ENCODE assay signal across 11 mouse cellular contexts in the genomic region with DNA sequence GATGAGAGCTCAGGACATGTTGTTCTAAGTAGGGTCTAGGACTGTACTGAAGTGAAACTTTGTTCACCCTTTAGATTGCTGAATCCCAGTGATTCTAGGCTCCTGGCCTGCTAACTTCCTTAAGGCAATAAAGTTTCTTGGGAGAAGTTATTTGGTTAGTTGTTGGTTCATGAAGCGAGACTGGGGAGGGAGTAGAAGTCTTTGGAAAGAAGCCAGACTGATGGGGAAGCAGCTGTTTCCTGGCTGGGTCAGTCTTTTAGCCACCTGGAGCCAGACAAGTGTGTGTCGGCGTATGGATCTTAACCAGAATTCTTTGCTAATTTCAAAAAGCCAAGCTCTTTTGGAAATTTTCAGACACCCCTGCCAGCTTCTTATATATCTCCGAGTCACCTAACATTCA. TPM values are rescaled to one million over a fixed set of nuclear protein-coding genes. Genes with fewer than 3 reads are reported as not detected.
DNase-seq lines count a peak whose midpoint lies in the region; ATAC-seq and TF ChIP-seq lines count a peak whose summit lies in the region.
"Had no signal": no experiment of that assay in that cellular context is flagged by ENCODE, and none has a peak within 500 bp of the region (broad histone marks: within the 10 kb centered on the region; RNA-seq: fewer than 3 reads in every experiment).

No protein-coding gene starts in this region.

- peak; percentile 43; the same call in 1 of the 2 replicates for TF ChIP-seq EP300 in heart, adult 2 months (IDR thresholded peaks at IDR 0.05; ENCODE audit: insufficient read depth, low read depth, low read length)
- TF ChIP-seq EP300 in liver, postnatal 0 days (IDR thresholded peaks at IDR 0.05; ENCODE audit: low read depth), result no peak

- WGBS in heart, adult 2 months, result 41% methylated on average over 4 of the region's 4 CpGs
- WGBS in heart, embryonic 11.5 days (ENCODE audit: insufficient replicate concordance), result 64% methylated on average over 4 of the region's 4 CpGs
- WGBS in kidney, embryonic 15.5 days, result 32% methylated on average over 4 of the region's 4 CpGs
- WGBS in liver, postnatal 0 days (ENCODE audit: insufficient replicate concordance), result 35% methylated on average over 4 of the region's 4 CpGs
- 74% methylated on average over 4 of the region's 4 CpGs for WGBS in hindbrain, embryonic 16.5 days
- 77% methylated on average over 4 of the region's 4 CpGs for WGBS in hindbrain, embryonic 13.5 days

- no peaks in the 10 kb centered on the region for H3K9me3 ChIP-seq in heart, embryonic 11.5 days (replicated peaks; ENCODE audit: control insufficient read depth, low read length)
- H3K9me3 ChIP-seq in kidney, embryonic 15.5 days (replicated peaks), result no peaks in the 10 kb centered on the region
- no peaks in the 10 kb centered on the region for H3K9me3 ChIP-seq in liver, postnatal 0 days (ENCODE audit: low read length)
- H3K9me3 ChIP-seq in hindbrain, embryonic 16.5 days (ENCODE audit: control insufficient read depth, low read length), result no peaks in the 10 kb centered on the region
- H3K9me3 ChIP-seq in hindbrain, embryonic 13.5 days, result no peaks in the 10 kb centered on the region
- H3K9me3 ChIP-seq: midbrain, embryonic 15.5 days had no signal

- no peak overlapping the region for H3K27ac ChIP-seq in heart, adult 2 months
- no peak overlapping the region for H3K27ac ChIP-seq in heart, embryonic 11.5 days (ENCODE audit: low read depth, low read length)
- H3K27ac ChIP-seq in kidney, embryonic 15.5 days, result peak overlapping the region; percentile 80
- H3K27ac ChIP-seq in liver, postnatal 0 days (ENCODE audit: low read depth), result peak overlapping the region; percentile 66
- H3K27ac ChIP-seq in hindbrain, embryonic 16.5 days (ENCODE audit: low read depth, low read length), result no peak overlapping the region
- no peak overlapping the region for H3K27ac ChIP-seq in hindbrain, embryonic 13.5 days
- H3K27ac ChIP-seq: midbrain, embryonic 15.5 days had no signal

- TF ChIP-seq CTCF in heart, adult 2 months (IDR thresholded peaks at IDR 0.05), result no peak
- TF ChIP-seq CTCF in liver, postnatal 0 days (IDR thresholded peaks at IDR 0.05; ENCODE audit: low read depth), result no peak

- intact Hi-C loops in heart, adult 2 months (cut with DNase I), result no loop called here

- H3K36me3 ChIP-seq in heart, adult 2 months (ENCODE audit: control insufficient read depth, insufficient read depth, low read length), result no peaks in the 10 kb centered on the region
- no peaks in the 10 kb centered on the region for H3K36me3 ChIP-seq in heart, embryonic 11.5 days (ENCODE audit: control insufficient read depth, insufficient read depth, low read length)
- H3K36me3 ChIP-seq in kidney, embryonic 15.5 days, result no peaks in the 10 kb centered on the region
- H3K36me3 ChIP-seq in liver, postnatal 0 days (replicated peaks; ENCODE audit: insufficient read depth, low read length), result no peaks in the 10 kb centered on the region
- no peaks in the 10 kb centered on the region for H3K36me3 ChIP-seq in hindbrain, embryonic 16.5 days (ENCODE audit: control insufficient read depth, insufficient read depth, low read length)
- no peaks in the 10 kb centered on the region for H3K36me3 ChIP-seq in hindbrain, embryonic 13.5 days
- H3K36me3 ChIP-seq: midbrain, embryonic 15.5 days had no signal

- no peak for DNase-seq in heart, adult 2 months
- no peak for DNase-seq in liver, postnatal 0 days
- DNase-seq in adrenal gland, postnatal 10 days, result no peak

- H3K27me3 ChIP-seq in heart, adult 2 months (ENCODE audit: control insufficient read depth, insufficient read depth, low read length), result no peaks in the 10 kb centered on the region
- H3K27me3 ChIP-seq in heart, embryonic 11.5 days (ENCODE audit: control insufficient read depth, insufficient read depth, low read length), result no peaks in the 10 kb centered on the region
- no peaks in the 10 kb centered on the region for H3K27me3 ChIP-seq in kidney, embryonic 15.5 days
- H3K27me3 ChIP-seq in liver, postnatal 0 days (ENCODE audit: insufficient read depth, low read length), result no peaks in the 10 kb centered on the region
- no peaks in the 10 kb centered on the region for H3K27me3 ChIP-seq in hindbrain, embryonic 16.5 days (replicated peaks; ENCODE audit: control insufficient read depth, insufficient read depth, low read length)
- H3K27me3 ChIP-seq in hindbrain, embryonic 13.5 days, result no peaks in the 10 kb centered on the region
- H3K27me3 ChIP-seq: midbrain, embryonic 15.5 days had no signal

- ATAC-seq in heart, embryonic 11.5 days (replicated peaks; ENCODE audit: insufficient number of reproducible peaks, low FRiP score, low TSS enrichment), result no peak
- ATAC-seq in granulocyte monocyte progenitor cell, adult 5-6 weeks (replicated peaks; ENCODE audit: poor library complexity, severe bottlenecking), result peak; percentile 30
- ATAC-seq in kidney, embryonic 15.5 days (replicated peaks; ENCODE audit: low FRiP score), result 0 out of 2 replicates have a peak, but pooled peaks have one; percentile 25
- 0 out of 2 replicates have a peak, but pooled peaks have one; percentile 0 for ATAC-seq in liver, postnatal 0 days
- ATAC-seq in hindbrain, embryonic 16.5 days, result no peak
- no peak for ATAC-seq in hindbrain, embryonic 13.5 days (ENCODE audit: low FRiP score)
- ATAC-seq: CD4-positive, CD25-positive, alpha-beta regulatory T cell, adult 4 months; forebrain, embryonic 14.5 days; midbrain, embryonic 15.5 days had no signal

- 0 out of 2 replicates have a peak, but pooled peaks cover 1% of the 10 kb centered on the region for H3K4me1 ChIP-seq in heart, adult 2 months (ENCODE audit: control insufficient read depth, insufficient read depth, low read length)
- no peaks in the 10 kb centered on the region for H3K4me1 ChIP-seq in heart, embryonic 11.5 days (ENCODE audit: control insufficient read depth, insufficient read depth, low read length)
- H3K4me1 ChIP-seq in kidney, embryonic 15.5 days, result peaks cover 18% of the 10 kb centered on the region
- no peaks in the 10 kb centered on the region; the same call in 1 of the 2 replicates for H3K4me1 ChIP-seq in liver, postnatal 0 days (ENCODE audit: insufficient read depth)
- no peaks in the 10 kb centered on the region for H3K4me1 ChIP-seq in hindbrain, embryonic 16.5 days (ENCODE audit: control insufficient read depth, insufficient read depth, low read depth, low read length)
- no peaks in the 10 kb centered on the region for H3K4me1 ChIP-seq in hindbrain, embryonic 13.5 days (replicated peaks)
- H3K4me1 ChIP-seq: midbrain, embryonic 15.5 days had no signal

- TF ChIP-seq POLR2A in heart, adult 2 months (IDR thresholded peaks at IDR 0.05; ENCODE audit: insufficient read depth, low read depth, low read length), result no peak

- no peak overlapping the region for H3K9ac ChIP-seq in heart, adult 2 months (ENCODE audit: low read depth, low read length)
- no peak overlapping the region for H3K9ac ChIP-seq in heart, embryonic 11.5 days (ENCODE audit: low read depth, low read length)
- H3K9ac ChIP-seq in kidney, embryonic 15.5 days, result no peak overlapping the region
- H3K9ac ChIP-seq in liver, postnatal 0 days (replicated peaks), result peak overlapping the region; percentile 55
- no peak overlapping the region for H3K9ac ChIP-seq in hindbrain, embryonic 16.5 days (ENCODE audit: low read depth, low read length)
- H3K9ac ChIP-seq in hindbrain, embryonic 13.5 days, result no peak overlapping the region
- H3K9ac ChIP-seq: midbrain, embryonic 15.5 days had no signal

- H3K4me2 ChIP-seq in heart, embryonic 11.5 days, result no peak overlapping the region
- H3K4me2 ChIP-seq in kidney, embryonic 15.5 days, result peak overlapping the region; percentile 23; the same call in 1 of the 2 replicates
- peak overlapping the region; percentile 58 for H3K4me2 ChIP-seq in liver, postnatal 0 days (ENCODE audit: low read depth, low read length)
- H3K4me2 ChIP-seq in hindbrain, embryonic 16.5 days (ENCODE audit: low read length), result no peak overlapping the region
- H3K4me2 ChIP-seq in hindbrain, embryonic 13.5 days, result no peak overlapping the region
- H3K4me2 ChIP-seq: midbrain, embryonic 15.5 days had no signal

- H3K79me2 ChIP-seq in heart, adult 2 months (replicated peaks; ENCODE audit: control insufficient read depth, insufficient read depth, low read length), result no peaks in the 10 kb centered on the region

- H3K4me3 ChIP-seq in heart, adult 2 months, result no peak overlapping the region
- H3K4me3 ChIP-seq in heart, embryonic 11.5 days (ENCODE audit: low read depth, low read length), result no peak overlapping the region
- no peak overlapping the region for H3K4me3 ChIP-seq in kidney, embryonic 15.5 days (replicated peaks)
- H3K4me3 ChIP-seq in liver, postnatal 0 days (ENCODE audit: low read depth, low read length), result peak overlapping the region; percentile 44
- no peak overlapping the region for H3K4me3 ChIP-seq in hindbrain, embryonic 16.5 days (ENCODE audit: low read length)
- no peak overlapping the region for H3K4me3 ChIP-seq in hindbrain, embryonic 13.5 days
- H3K4me3 ChIP-seq: midbrain, embryonic 15.5 days had no signal

RNA-seq across cellular contexts. Expression of gene Map3k13, which starts 33.0 kb away (rescaled TPM):
- total RNA-seq in heart, adult 2 months (2021), result under 1 TPM; 0.96 to 0.97 TPM
- polyA plus RNA-seq in heart, adult 2 months (2012; rRNA removed), result 0.62 and 1.1 TPM in 2 replicates
- polyA plus RNA-seq in heart, embryonic 11.5 days (2014; fragmentation: Nextera tagmentation; extraction: Ambion mirVana), result 0.79 and 1.1 TPM in 2 replicates
- 0.64 TPM in 1 of 2 replicates, not detected in the other for total RNA-seq in granulocyte monocyte progenitor cell, adult 5-6 weeks (2014; fragmentation: Nextera tagmentation)
- total RNA-seq in granulocyte monocyte progenitor cell, adult 5-6 weeks (2017), result 0.22 TPM in 1 of 2 replicates, not detected in the other
- polyA plus RNA-seq in kidney, embryonic 15.5 days (2015; fragmentation: Nextera tagmentation; extraction: Ambion mirVana), result 0.73 and 0.90 TPM in 2 replicates
- polyA plus RNA-seq in liver, postnatal 0 days (2015; fragmentation: Nextera tagmentation; extraction: Ambion mirVana), result 0.97 and 1.2 TPM in 2 replicates
- 5.1 and 6.2 TPM in 2 replicates for polyA plus RNA-seq in hindbrain, embryonic 16.5 days (2015; fragmentation: Nextera tagmentation; extraction: Ambion mirVana)
- polyA plus RNA-seq in hindbrain, embryonic 13.5 days (2015; fragmentation: Nextera tagmentation; extraction: Ambion mirVana), result 7.9 and 8.2 TPM in 2 replicates
- 1 to 10 TPM; 1.6 to 1.7 TPM for total RNA-seq in adrenal gland, postnatal 10 days (2021)

RNA-seq across cellular contexts. Expression of gene Ehhadh, which starts 39.5 kb away (rescaled TPM):
- total RNA-seq in heart, adult 2 months (2021), result 10 to 100 TPM; 13.6 to 16.9 TPM
- polyA plus RNA-seq in heart, adult 2 months (2012; rRNA removed), result 6.6 and 10.7 TPM in 2 replicates
- polyA plus RNA-seq in heart, embryonic 11.5 days (2014; fragmentation: Nextera tagmentation; extraction: Ambion mirVana), result 2.8 and 3.0 TPM in 2 replicates
- total RNA-seq in granulocyte monocyte progenitor cell, adult 5-6 weeks (2014; fragmentation: Nextera tagmentation), result 1.8 and 5.1 TPM in 2 replicates
- 2.2 and 2.8 TPM in 2 replicates for total RNA-seq in granulocyte monocyte progenitor cell, adult 5-6 weeks (2017)
- polyA plus RNA-seq in kidney, embryonic 15.5 days (2015; fragmentation: Nextera tagmentation; extraction: Ambion mirVana), result 3.0 and 4.0 TPM in 2 replicates
- polyA plus RNA-seq in liver, postnatal 0 days (2015; fragmentation: Nextera tagmentation; extraction: Ambion mirVana), result 176 and 215 TPM in 2 replicates
- polyA plus RNA-seq in hindbrain, embryonic 16.5 days (2015; fragmentation: Nextera tagmentation; extraction: Ambion mirVana), result 2.0 and 2.5 TPM in 2 replicates
- polyA plus RNA-seq in hindbrain, embryonic 13.5 days (2015; fragmentation: Nextera tagmentation; extraction: Ambion mirVana), result 1.3 TPM in 2 replicates
- 100 to 1,000 TPM in 1 of 2 experiments, 10 to 100 TPM in 1; 89.8 to 136 TPM for total RNA-seq in adrenal gland, postnatal 10 days (2021)

Comparison
In these comparisons a context has a peak if more than half of its experiments do, and no peak if none do; other contexts are left out.
1. H3K27ac ChIP-seq: peak in kidney, embryonic 15.5 days (single experiment) and liver, postnatal 0 days (single experiment); none in heart, adult 2 months (single experiment), heart, embryonic 11.5 days (single experiment), hindbrain, embryonic 16.5 days (single experiment) and hindbrain, embryonic 13.5 days (single experiment).
2. ATAC-seq: peak in granulocyte monocyte progenitor cell, adult 5-6 weeks (single experiment), kidney, embryonic 15.5 days (single experiment) and liver, postnatal 0 days (single experiment); none in heart, embryonic 11.5 days (single experiment), hindbrain, embryonic 16.5 days (single experiment) and hindbrain, embryonic 13.5 days (single experiment).
3. H3K4me2 ChIP-seq: peak in kidney, embryonic 15.5 days (single experiment) and liver, postnatal 0 days (single experiment); none in heart, embryonic 11.5 days (single experiment), hindbrain, embryonic 16.5 days (single experiment) and hindbrain, embryonic 13.5 days (single experiment).
4. RNA of gene Ehhadh, which starts 39.5 kb away (polyA plus RNA-seq): 176 to 215 TPM in liver, postnatal 0 days; 6.6 to 10.7 TPM in heart, adult 2 months, 3.0 to 4.0 TPM in kidney, embryonic 15.5 days, 2.8 to 3.0 TPM in heart, embryonic 11.5 days, 2.0 to 2.5 TPM in hindbrain, embryonic 16.5 days and 1.3 TPM in hindbrain, embryonic 13.5 days; every median in the first group is over 10 times any median in the second.